Mouse (Mus musculus) limb, embryonic 12.5 days (tissue): Measurements from ENCODE around the gene Anapc11. TPM values are rescaled to one million over a fixed set of nuclear protein-coding genes. Genes with fewer than 3 reads are reported as not detected.
A peak's percentile ranks its signal among the peaks of the same experiment; 100 is the strongest.
"Not testable (repeated sequence)": the region's sequence is repeated elsewhere in the genome, so short reads cannot be mapped to it uniquely, and the experiment has no call there.

Experiments used
- ATAC-seq: fragments of 200-750 bp; cut with Nextera tagmentation; 2 replicates; pipeline ENCODE4 v1.8.0; 2017; ENCODE audit warnings: low read depth, moderate TSS enrichment; ENCODE audit not compliant: insufficient number of reproducible peaks, insufficient read depth, low FRiP score, low TSS enrichment
- H3K27ac ChIP-seq: fragments of 300-500 bp; sonication (generic); 2 replicates; pipeline ENCODE4 v1.5.1; 2016; ENCODE audit warnings: mild to moderate bottlenecking, moderate library complexity
- H3K27me3 ChIP-seq: fragments of 300-500 bp; sonication (generic); 2 replicates; pipeline ENCODE4 v1.6.1; 2016; ENCODE audit warnings: mild to moderate bottlenecking, moderate library complexity
- H3K36me3 ChIP-seq: fragments of 300-500 bp; sonication (generic); 2 replicates; pipeline ENCODE4 v1.6.1; 2016; ENCODE audit warnings: mild to moderate bottlenecking, moderate library complexity
- H3K4me1 ChIP-seq: fragments of 300-500 bp; sonication (generic); replicated peaks from 2 replicates; pipeline ENCODE4 v1.6.1; 2016
- H3K4me2 ChIP-seq: fragments of 300-500 bp; sonication (generic); 2 replicates; pipeline ENCODE4 v1.6.1; 2016; ENCODE audit warnings: mild to moderate bottlenecking, moderate library complexity
- H3K4me3 ChIP-seq: fragments of 300-500 bp; sonication (generic); replicated peaks from 2 replicates; pipeline ENCODE4 v1.5.1; 2016; ENCODE audit warnings: mild to moderate bottlenecking
- H3K9ac ChIP-seq: fragments of 300-500 bp; sonication (generic); replicated peaks from 2 replicates; pipeline ENCODE4 v1.6.1; 2016; ENCODE audit warnings: mild to moderate bottlenecking, moderate library complexity
- H3K9me3 ChIP-seq: fragments of 300-500 bp; sonication (generic); 2 replicates; pipeline ENCODE4 v1.6.1; 2016; ENCODE audit warnings: mild to moderate bottlenecking, moderate library complexity
- WGBS: fragments of 180-500 bp; shearing (Covaris S2); methylation state at CpG from one replicate; pipeline ENCODE4 v1.1.7; 2016; 5-methylcytosine and 5-hydroxymethylcytosine counted together
- polyA plus RNA-seq: library from polyadenylated mRNA; unstranded; fragments of >200 nt; fragmentation: Nextera tagmentation; extraction: Ambion mirVana; gene quantifications from 2 replicates; pipeline ENCODE4 v1.2.1, GENCODE M21; 2016

Anapc11 gene
- polyA plus RNA-seq, 1 experiment from 2014 or later, result 202 TPM

DNA sequence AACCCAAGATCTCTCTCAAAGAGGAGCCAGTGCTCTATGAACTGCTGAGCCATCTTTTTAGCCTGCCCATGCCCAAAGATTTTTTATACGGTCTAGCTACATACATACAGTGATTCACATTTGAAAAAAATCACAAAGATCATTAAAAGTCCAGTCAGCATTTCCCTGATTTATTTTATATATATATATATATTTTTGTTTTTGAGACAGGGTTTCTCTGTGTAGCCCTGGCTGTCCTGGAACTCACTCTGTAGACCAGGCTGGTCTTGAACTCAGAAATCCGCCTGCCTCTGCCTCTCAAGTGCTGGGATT, 15.3 kb upstream of the Anapc11 start:
- peaks cover 24% of the 10 kb centered on the region for H3K4me1 ChIP-seq
- not testable (repeated sequence) for H3K27ac ChIP-seq, H3K4me2 ChIP-seq, ATAC-seq, H3K9ac ChIP-seq, H3K27me3 ChIP-seq, H3K9me3 ChIP-seq, H3K4me3 ChIP-seq
- H3K36me3 ChIP-seq, result peaks cover 70% of the 10 kb centered on the region
- 94% methylated on average over 2 of the region's 2 CpGs for WGBS

GRCm38 (mm10) chr11:120583937-120584336, 14.3 kb upstream of the Anapc11 start:
- Histone ChIP-seq H3K4me3 (no peak overlapping the region), H3K9me3 (peaks cover 5% of the 10 kb centered on the region; the same call in 1 of the 2 replicates), H3K4me1 (peaks cover 24% of the 10 kb centered on the region), H3K36me3 (peaks cover 70% of the 10 kb centered on the region), H3K9ac (no peak overlapping the region), H3K4me2 (no peak overlapping the region), H3K27me3 (no peaks in the 10 kb centered on the region), H3K27ac (no peak overlapping the region)
- WGBS, result 89% methylated on average over 1 of the region's 1 CpGs
- no peak for ATAC-seq

DNA sequence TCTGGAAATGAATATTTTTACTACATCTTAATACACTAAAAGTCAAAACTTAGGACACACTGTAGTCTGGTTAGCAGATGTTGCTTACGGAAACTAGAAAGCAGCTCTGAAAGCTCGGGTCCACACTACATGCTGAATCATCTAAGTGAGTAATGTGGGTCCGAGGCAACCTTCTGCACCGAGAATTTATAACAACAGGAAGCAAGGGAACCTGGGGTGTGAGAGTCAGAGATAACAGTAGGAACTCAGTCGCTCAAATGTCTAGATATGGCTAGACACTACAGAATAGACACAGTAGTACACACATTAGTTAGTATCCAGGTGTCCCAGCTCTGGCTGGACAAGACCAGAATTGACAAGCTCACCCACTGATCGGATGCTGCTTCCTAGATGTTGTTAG, 9.7 kb upstream of the Anapc11 start:
- no peak for ATAC-seq
- H3K9ac ChIP-seq, result no peak overlapping the region
- no peak overlapping the region for H3K27ac ChIP-seq
- no peaks in the 10 kb centered on the region for H3K27me3 ChIP-seq
- H3K4me2 ChIP-seq, result no peak overlapping the region
- H3K4me1 ChIP-seq, result no peaks in the 10 kb centered on the region
- H3K4me3 ChIP-seq, result no peak overlapping the region
- 96% methylated on average over 6 of the region's 6 CpGs for WGBS
- peaks cover 97% of the 10 kb centered on the region for H3K36me3 ChIP-seq
- peaks cover 5% of the 10 kb centered on the region; the same call in 1 of the 2 replicates for H3K9me3 ChIP-seq

- WGBS, result 4% methylated on average over 96 of the region's 99 CpGs
- H3K9ac ChIP-seq, result peak overlapping the region; percentile 99
- no peaks in the 10 kb centered on the region for H3K9me3 ChIP-seq
- peak overlapping the region; percentile 98 for H3K4me2 ChIP-seq
- H3K36me3 ChIP-seq, result peaks cover 73% of the 10 kb centered on the region
- peak overlapping the region; percentile 89 for H3K27ac ChIP-seq
- peak; percentile 57 for ATAC-seq
- peaks cover 24% of the 10 kb centered on the region for H3K4me1 ChIP-seq
- H3K27me3 ChIP-seq, result no peaks in the 10 kb centered on the region
- peak overlapping the region; percentile 100 for H3K4me3 ChIP-seq
Measured at GRCm38 (mm10) chr11:120597240-120598235, 683 bp upstream of the Anapc11 start.

DNA sequence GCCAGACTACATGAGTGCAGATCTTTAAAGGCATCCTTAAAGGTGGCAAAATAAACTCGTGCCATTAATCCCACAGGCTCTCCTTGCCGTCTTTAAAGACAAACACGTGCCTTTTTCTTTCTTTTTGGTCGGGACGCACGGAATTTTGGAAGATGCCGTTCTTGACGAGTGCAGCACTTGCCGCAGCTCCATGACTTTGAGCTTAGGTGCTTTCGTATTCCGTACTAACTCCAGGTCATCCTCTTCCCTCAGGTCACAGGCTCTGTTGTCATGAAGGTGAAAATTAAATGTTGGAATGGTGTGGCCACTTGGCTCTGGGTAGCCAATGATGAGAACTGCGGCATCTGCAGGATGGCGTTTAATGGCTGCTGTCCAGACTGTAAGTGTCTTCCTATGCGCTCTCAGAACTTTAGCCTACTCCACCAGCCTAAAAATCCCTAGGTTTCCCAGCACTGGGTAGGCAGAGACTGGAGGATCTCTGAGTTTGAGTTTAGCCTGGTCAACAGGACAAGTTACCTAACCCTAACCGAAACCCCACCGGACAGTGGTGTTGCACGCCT, 849 bp downstream of the Anapc11 start:
- Histone ChIP-seq H3K4me2 (peak overlapping the region; percentile 98), H3K27ac (peak overlapping the region; percentile 89), H3K27me3 (no peaks in the 10 kb centered on the region), H3K4me1 (peaks cover 24% of the 10 kb centered on the region), H3K36me3 (peaks cover 73% of the 10 kb centered on the region), H3K9ac (peak overlapping the region; percentile 99), H3K9me3 (no peaks in the 10 kb centered on the region), H3K4me3 (peak overlapping the region; percentile 100)
- WGBS, result 44% methylated on average over 17 of the region's 17 CpGs
- ATAC-seq, result no peak

GRCm38 (mm10) chr11:120600716-120601115, 2.5 kb downstream of the Anapc11 start:
- H3K27ac ChIP-seq, result no peak overlapping the region
- H3K9ac ChIP-seq, result no peak overlapping the region
- no peak overlapping the region for H3K4me2 ChIP-seq
- peaks cover 24% of the 10 kb centered on the region for H3K4me1 ChIP-seq
- no peaks in the 10 kb centered on the region for H3K9me3 ChIP-seq
- ATAC-seq, result no peak
- no peaks in the 10 kb centered on the region for H3K27me3 ChIP-seq
- H3K36me3 ChIP-seq, result peaks cover 74% of the 10 kb centered on the region
- 95% methylated on average over 3 of the region's 3 CpGs for WGBS
- no peak overlapping the region for H3K4me3 ChIP-seq

- WGBS, result 89% methylated on average over 2 of the region's 2 CpGs
- no peak for ATAC-seq
- Histone ChIP-seq H3K9me3 (no peaks in the 10 kb centered on the region), H3K36me3 (peaks cover 74% of the 10 kb centered on the region), H3K27ac (no peak overlapping the region), H3K4me3 (no peak overlapping the region), H3K4me2 (no peak overlapping the region), H3K4me1 (peaks cover 17% of the 10 kb centered on the region), H3K27me3 (peaks cover 16% of the 10 kb centered on the region), H3K9ac (no peak overlapping the region)
Measured at GRCm38 (mm10) chr11:120603545-120603944, 5.3 kb downstream of the Anapc11 start.

DNA sequence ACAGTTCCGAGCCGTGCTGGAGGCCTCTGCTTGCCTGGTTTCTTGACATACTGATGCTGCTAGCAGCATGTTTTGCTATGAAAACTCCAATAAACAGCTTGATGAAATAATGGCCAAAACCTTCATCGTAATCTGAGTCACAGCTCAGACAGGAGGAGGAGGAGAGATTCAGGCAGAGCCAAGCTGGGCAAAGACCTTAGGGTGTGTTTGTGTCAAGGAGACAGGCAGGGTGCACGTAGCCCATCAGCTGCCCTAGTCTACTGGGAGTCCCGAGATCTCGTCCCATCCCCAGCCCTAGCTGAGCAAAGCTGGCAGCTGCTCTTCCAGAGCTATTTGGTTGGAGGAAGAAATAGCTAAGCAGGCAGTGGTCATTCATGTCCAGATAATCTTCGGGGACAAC, 7.4 kb downstream of the Anapc11 start:
- ATAC-seq, result no peak
- H3K4me2 ChIP-seq, result no peak overlapping the region
- no peak overlapping the region for H3K9ac ChIP-seq
- H3K4me1 ChIP-seq, result peaks cover 16% of the 10 kb centered on the region
- H3K36me3 ChIP-seq, result peaks cover 77% of the 10 kb centered on the region
- H3K27me3 ChIP-seq, result peaks cover 30% of the 10 kb centered on the region
- WGBS, result 94% methylated on average over 7 of the region's 7 CpGs
- H3K4me3 ChIP-seq, result no peak overlapping the region
- no peak overlapping the region for H3K27ac ChIP-seq
- no peaks in the 10 kb centered on the region for H3K9me3 ChIP-seq

DNA sequence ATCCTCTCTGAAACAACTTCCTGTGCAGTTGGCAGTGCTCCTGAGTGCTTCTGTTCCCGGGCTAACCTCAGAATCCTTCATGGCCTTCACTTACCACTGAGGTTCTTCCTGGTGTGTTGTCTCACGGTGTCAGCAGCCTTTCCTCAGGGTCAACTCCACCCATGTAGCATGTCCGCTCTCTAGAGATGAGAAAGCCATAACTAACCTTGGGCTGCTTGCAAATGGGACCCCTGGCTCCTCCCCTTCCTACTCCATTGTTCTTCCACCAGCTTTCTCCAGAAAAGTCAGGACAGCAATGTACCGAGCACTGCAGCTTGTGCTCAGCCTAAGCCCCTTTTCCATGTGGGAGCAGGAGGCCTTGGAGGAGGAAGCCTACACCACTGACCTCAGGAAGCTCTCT, 8.5 kb downstream of the Anapc11 start:
- WGBS, result 84% methylated on average over 4 of the region's 4 CpGs
- Histone ChIP-seq H3K4me3 (no peak overlapping the region), H3K4me1 (peaks cover 16% of the 10 kb centered on the region), H3K9ac (no peak overlapping the region), H3K4me2 (no peak overlapping the region), H3K27ac (no peak overlapping the region), H3K36me3 (peaks cover 79% of the 10 kb centered on the region), H3K27me3 (peaks cover 30% of the 10 kb centered on the region), H3K9me3 (no peaks in the 10 kb centered on the region)
- no peak for ATAC-seq

GRCm38 (mm10) chr11:120608241-120609034, 10.2 kb downstream of the Anapc11 start, which contains the start of gene Npb:
Npb (plus strand) TSS chr11:120608477.
- Histone ChIP-seq H3K4me3 (peak within 1 kb of the TSS; percentile 31), H3K27me3 (peaks cover 30% of the 10 kb centered on the region), H3K36me3 (peaks cover 79% of the 10 kb centered on the region), H3K27ac (no peak within 1 kb of the TSS), H3K4me1 (peaks cover 16% of the 10 kb centered on the region), H3K9me3 (no peaks in the 10 kb centered on the region), H3K9ac (peak within 1 kb of the TSS; percentile 65), H3K4me2 (peak within 1 kb of the TSS; percentile 62)
- ATAC-seq, result no peak
- WGBS, result 5% methylated on average over 45 of the region's 45 CpGs

GRCm38 (mm10) chr11:120609250-120609649, 11.0 kb downstream of the Anapc11 start:
- peaks cover 16% of the 10 kb centered on the region for H3K4me1 ChIP-seq
- 56% methylated on average over 8 of the region's 8 CpGs for WGBS
- H3K9me3 ChIP-seq, result no peaks in the 10 kb centered on the region
- peak overlapping the region; percentile 62; the same call in 1 of the 2 replicates for H3K4me2 ChIP-seq
- ATAC-seq, result no peak
- H3K36me3 ChIP-seq, result peaks cover 79% of the 10 kb centered on the region
- H3K27me3 ChIP-seq, result peaks cover 30% of the 10 kb centered on the region
- no peak overlapping the region for H3K27ac ChIP-seq
- H3K9ac ChIP-seq, result no peak overlapping the region
- no peak overlapping the region for H3K4me3 ChIP-seq
